Mouse (Mus musculus) fat pad, adult 2 months (tissue): ENCODE measurements around the gene Ramp3.

Experiments
- DNase-seq: peaks from one replicate; pipeline ENCODE4 v3.0.0-alpha.2; 2011; ENCODE audit warnings: low read depth, low spot score; ENCODE audit errors: extremely low read depth

Gene Ramp3

DNA sequence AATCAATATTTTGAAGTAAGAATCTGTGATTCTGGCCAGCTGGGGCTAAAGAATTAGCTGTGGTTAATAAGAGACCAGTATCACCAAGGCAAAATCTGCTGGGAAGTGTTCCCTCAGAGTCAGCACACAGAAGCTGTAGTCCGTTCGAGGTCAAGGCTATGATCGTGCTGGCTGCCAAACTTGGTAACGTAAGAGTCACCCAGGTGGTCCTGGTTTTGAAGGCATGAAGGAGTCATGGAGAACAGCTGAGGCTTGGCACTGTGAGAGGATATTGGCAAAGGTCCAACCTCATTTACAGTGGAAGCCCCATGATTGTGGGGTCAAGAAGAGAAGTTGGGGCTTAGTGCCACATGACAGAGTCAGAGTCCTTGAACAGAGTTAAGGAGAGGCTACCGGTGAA is 68.6 kb downstream of the Ramp3 start:
- DNase-seq = no peak
